Comparison of ENCODE assay signal across 8 mouse cellular contexts in genomic region chr19:55099184-55100160, GRCm38 (mm10). TPM values are rescaled to one million over a fixed set of nuclear protein-coding genes. Genes with fewer than 3 reads are reported as not detected.
DNase-seq lines count a peak whose midpoint lies in the region; ATAC-seq and TF ChIP-seq lines count a peak whose summit lies in the region.

No protein-coding gene starts in this region.

- H3K36me3 ChIP-seq in hindbrain, embryonic 13.5 days: peaks cover 17% of the 10 kb centered on the region; the same call in 1 of the 2 replicates

- H3K27me3 ChIP-seq in Patski: no peaks in the 10 kb centered on the region
- no peaks in the 10 kb centered on the region for H3K27me3 ChIP-seq in hindbrain, embryonic 13.5 days

- H3K4me3 ChIP-seq in hindbrain, embryonic 13.5 days: peak overlapping the region; percentile 99

- CTCF ChIA-PET in Patski (lab: Charles Lee): no interaction called here

- peak overlapping the region; percentile 98 for H3K4me2 ChIP-seq in hindbrain, embryonic 13.5 days

- peak; percentile 87 for ATAC-seq in Patski
- ATAC-seq in hindbrain, embryonic 13.5 days (ENCODE audit: low FRiP score): peak; percentile 91

- peaks cover 27% of the 10 kb centered on the region for H3K4me1 ChIP-seq in hindbrain, embryonic 13.5 days (replicated peaks)

- peak overlapping the region; percentile 93 for H3K9ac ChIP-seq in hindbrain, embryonic 13.5 days

- DNase-seq in Patski (ENCODE audit: low read depth, low spot score): peak; percentile 38
- DNase-seq in cerebellum, postnatal 10 days: peak; percentile 95
- peak; percentile 64 to 73 for DNase-seq in frontal cortex, postnatal 14 days (ENCODE audit: low spot score in 2 of 2)
- peak; percentile 72 to 85 for DNase-seq in layer of hippocampus, postnatal 25 days (ENCODE audit: extremely low spot score in 1 of 2, low spot score in 1 of 2)
- peak; percentile 79 for DNase-seq in lung, postnatal 14 days
- DNase-seq in ovary, postnatal 36 days (ENCODE audit: low spot score): peak; percentile 77
- peak; percentile 84 for DNase-seq in thymus, postnatal 14 days

- POLR2A ChIA-PET in Patski (lab: Charles Lee): interaction anchor here (1.2 kb wide), 1 partner anchor 99 kb away, joined by 4 read pairs; no protein-coding TSS in a partner anchor

- in situ Hi-C loops in Patski (cut with MboI; ENCODE audit: low pct_unique_long_range_greater_than_20kb): loop anchor here (5.0 to 10.0 kb wide), 2 partner anchors 103 to 215 kb away; partner anchors contain the start of genes Vti1a and Zdhhc6

- under 1% methylated on average over 69 of the region's 69 CpGs for WGBS in hindbrain, embryonic 13.5 days

- no peak for TF ChIP-seq CTCF in Patski (IDR thresholded peaks at IDR 0.05)

- no peaks in the 10 kb centered on the region for H3K9me3 ChIP-seq in hindbrain, embryonic 13.5 days

- peak overlapping the region; percentile 90 for H3K27ac ChIP-seq in hindbrain, embryonic 13.5 days

RNA-seq across cellular contexts. Expression of gene Gpam, which starts 27.6 kb away (rescaled TPM):
- 13.3 TPM for polyA plus RNA-seq in Patski (2021)
- 22.5 and 22.8 TPM in 2 replicates for polyA plus RNA-seq in hindbrain, embryonic 13.5 days (2015; fragmentation: Nextera tagmentation; extraction: Ambion mirVana)
- total RNA-seq in layer of hippocampus, postnatal 25 days (2021): 10 to 100 TPM; 55.6 to 58.4 TPM

Comparison
In these comparisons a context has a peak if more than half of its experiments do, and no peak if none do; other contexts are left out.
1. Peak in every context shown above with its lines: DNase-seq, ATAC-seq, H3K4me3 ChIP-seq and H3K27ac ChIP-seq.
2. DNase-seq: peak in every context shown above with its lines; median percentile 95 in cerebellum, postnatal 10 days; 84 in thymus, postnatal 14 days; 79 in lung, postnatal 14 days; 78 in layer of hippocampus, postnatal 25 days; 77 in ovary, postnatal 36 days; 68 in frontal cortex, postnatal 14 days; 38 in Patski.